Mouse (Mus musculus) cerebellum, adult 2 months (tissue): ENCODE data around the gene 6430571L13Rik.

ENCODE experiments used
- CTCF ChIP-seq: fragments of 200-500 bp; IDR thresholded peaks from 2 replicates; pipeline ENCODE4 v1.5.1; 2011; ENCODE audit warnings: low read depth, mild to moderate bottlenecking, control low read depth, low read length, moderate library complexity, borderline replicate concordance; ENCODE audit not compliant: insufficient read depth
- POLR2A ChIP-seq: fragments of 200-500 bp; IDR thresholded peaks from 2 replicates; pipeline ENCODE4 v1.6.1; 2011; ENCODE audit warnings: low read length, control low read depth, borderline replicate concordance; ENCODE audit not compliant: insufficient read depth

DNA sequence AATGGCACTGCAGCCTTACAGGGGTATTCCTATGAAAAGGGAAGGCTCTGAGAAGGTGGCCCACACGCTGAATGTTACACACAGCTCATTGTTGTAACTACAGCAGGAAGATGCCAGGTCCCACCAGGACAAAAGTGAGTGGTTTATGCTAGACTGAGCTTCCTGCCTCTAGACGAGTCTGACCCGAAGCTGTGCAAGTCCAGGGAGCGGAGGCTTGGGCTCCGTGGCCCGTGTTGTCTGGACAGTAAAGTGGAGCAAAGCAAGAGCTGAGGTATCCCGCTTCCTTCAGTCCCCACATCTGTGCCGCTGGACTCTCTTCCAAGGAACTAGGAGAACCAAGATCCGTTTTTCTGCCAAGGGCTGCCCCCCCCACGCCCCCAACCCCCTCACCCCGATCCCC, 58.6 kb downstream of the 6430571L13Rik start:
- TF ChIP-seq CTCF (no peak), POLR2A (no peak)
